Mouse (Mus musculus): ENCODE results near the gene Mylk4. TPM values are rescaled to one million over a fixed set of nuclear protein-coding genes. Genes with fewer than 3 reads are reported as not detected.

Gene Mylk4
- polyA plus RNA-seq, 1 experiment from 2014 or later, result not detected

GRCm38 (mm10) chr13:32731283-32731682, 52.5 kb downstream of the Mylk4 start:
- H3K36me3 ChIP-seq, result no peaks in the 10 kb centered on the region
- H3K4me3 ChIP-seq, result no peak overlapping the region
- no peaks in the 10 kb centered on the region for H3K27me3 ChIP-seq (ENCODE audit: insufficient read depth, poor library complexity, severe bottlenecking)
- DNase-seq (ENCODE audit: low spot score), result no peak
- H3K4me1 ChIP-seq (replicated peaks), result no peaks in the 10 kb centered on the region
- H3K9me3 ChIP-seq, result no peaks in the 10 kb centered on the region
- no peak overlapping the region for H3K27ac ChIP-seq

- DNase-seq (ENCODE audit: low spot score), result no peak
- no peak overlapping the region for H3K4me3 ChIP-seq
- no peaks in the 10 kb centered on the region for H3K9me3 ChIP-seq
- H3K27me3 ChIP-seq (ENCODE audit: insufficient read depth, poor library complexity, severe bottlenecking), result no peaks in the 10 kb centered on the region
- no peak overlapping the region for H3K27ac ChIP-seq
- whole genome bisulfite sequencing, result 90% methylated on average over 5 of the region's 5 CpGs
- no peaks in the 10 kb centered on the region for H3K36me3 ChIP-seq
- no peaks in the 10 kb centered on the region for H3K4me1 ChIP-seq (replicated peaks)
Observed at GRCm38 (mm10) chr13:32724606-32725005, 59.1 kb downstream of the Mylk4 start.

DNA sequence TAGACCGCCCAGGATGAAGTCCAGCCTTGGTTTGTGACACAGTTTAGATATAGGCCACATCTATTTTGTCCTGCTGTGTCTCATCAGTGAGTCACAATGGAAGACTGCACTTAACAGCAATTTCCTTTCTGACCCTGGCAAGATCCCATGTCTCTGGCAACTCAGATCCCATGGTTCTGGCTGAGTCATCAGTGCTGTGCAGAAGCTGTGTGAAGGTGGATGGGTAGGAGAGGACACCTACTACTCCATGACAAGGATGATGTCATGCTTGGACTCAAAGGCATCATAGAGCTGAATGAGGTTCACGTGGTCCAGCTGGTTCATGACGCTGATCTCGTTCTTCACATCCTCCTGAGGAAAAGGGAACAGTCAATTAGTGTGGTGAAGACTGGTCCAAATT, 62.0 kb downstream of the Mylk4 start:
- Histone ChIP-seq H3K27me3 (ENCODE audit: insufficient read depth, poor library complexity, severe bottlenecking) (no peaks in the 10 kb centered on the region), H3K27ac (no peak overlapping the region), H3K36me3 (no peaks in the 10 kb centered on the region), H3K9me3 (no peaks in the 10 kb centered on the region), H3K4me3 (no peak overlapping the region), H3K4me1 (replicated peaks) (no peaks in the 10 kb centered on the region)
- 94% methylated on average over 4 of the region's 4 CpGs for WGBS
- no peak for DNase-seq (ENCODE audit: low spot score)

DNA sequence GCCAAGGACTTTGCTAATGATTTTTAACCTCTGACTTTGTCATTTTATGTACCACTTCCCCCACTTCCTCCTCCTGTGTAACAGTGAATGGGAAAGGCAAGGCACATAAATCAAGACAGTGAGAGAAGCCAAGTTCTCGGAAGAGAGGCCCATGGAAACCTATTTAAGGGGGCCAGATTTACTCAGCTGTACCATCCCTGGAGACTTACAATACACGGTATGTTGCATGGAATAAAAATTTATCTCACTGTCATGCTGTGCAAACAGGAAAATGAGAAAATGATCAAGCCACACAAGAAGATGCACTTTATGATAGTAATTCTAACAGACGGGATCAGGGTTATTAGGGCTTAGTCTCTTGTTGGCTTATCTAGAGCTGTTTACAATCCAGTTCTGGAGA, 64.5 kb downstream of the Mylk4 start:
- H3K4me3 ChIP-seq, result no peak overlapping the region
- WGBS, result 83% methylated on average over 3 of the region's 3 CpGs
- H3K27me3 ChIP-seq (ENCODE audit: insufficient read depth, poor library complexity, severe bottlenecking), result no peaks in the 10 kb centered on the region
- no peak overlapping the region for H3K27ac ChIP-seq
- no peaks in the 10 kb centered on the region for H3K4me1 ChIP-seq (replicated peaks)
- no peak for DNase-seq (ENCODE audit: low spot score)
- H3K36me3 ChIP-seq, result no peaks in the 10 kb centered on the region
- H3K9me3 ChIP-seq, result no peaks in the 10 kb centered on the region

DNA sequence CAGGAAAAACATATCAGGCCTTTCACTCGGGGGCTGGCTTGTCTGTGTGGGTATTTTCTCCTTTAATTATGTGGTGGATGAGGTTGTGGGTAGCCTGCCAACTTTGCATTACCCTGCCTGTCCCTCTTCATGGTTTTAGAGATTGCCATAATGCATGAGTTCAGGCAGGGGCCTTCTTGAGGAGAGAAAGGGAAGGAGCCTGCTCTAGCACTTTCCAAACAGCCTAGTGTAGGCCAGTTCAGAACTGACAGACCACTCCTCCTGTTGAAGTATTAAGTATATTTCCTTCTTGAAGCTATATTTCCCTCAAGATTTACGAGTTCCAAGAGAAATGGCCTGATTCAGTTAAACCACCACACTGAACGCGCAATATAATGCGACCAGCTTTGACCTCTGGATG, 66.0 kb downstream of the Mylk4 start:
- H3K36me3 ChIP-seq, result no peaks in the 10 kb centered on the region
- 86% methylated on average over 5 of the region's 5 CpGs for WGBS
- H3K4me1 ChIP-seq (replicated peaks), result no peaks in the 10 kb centered on the region
- no peak overlapping the region for H3K4me3 ChIP-seq
- H3K9me3 ChIP-seq, result no peaks in the 10 kb centered on the region
- H3K27ac ChIP-seq, result no peak overlapping the region
- DNase-seq (ENCODE audit: low spot score), result no peak
- H3K27me3 ChIP-seq (ENCODE audit: insufficient read depth, poor library complexity, severe bottlenecking), result no peaks in the 10 kb centered on the region

DNA sequence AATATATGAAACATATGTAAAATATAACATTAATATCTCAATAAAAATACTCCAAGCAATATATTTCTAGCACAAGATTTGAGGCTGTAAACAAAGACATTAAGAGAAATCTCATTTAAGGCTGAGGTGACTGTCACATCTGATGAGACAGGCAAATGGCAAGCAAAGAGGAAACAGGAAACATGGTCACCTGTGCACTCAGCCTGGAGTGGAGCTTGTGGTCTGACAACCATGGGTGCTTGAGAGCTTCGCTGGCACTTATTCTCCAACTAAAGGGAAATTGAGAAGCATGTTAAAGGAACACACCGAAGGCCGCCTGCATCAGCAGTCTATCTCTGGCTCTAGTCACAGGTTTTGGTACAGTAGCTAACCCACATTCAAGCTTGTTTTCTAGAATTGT, 71.2 kb downstream of the Mylk4 start:
- no peaks in the 10 kb centered on the region for H3K36me3 ChIP-seq
- no peaks in the 10 kb centered on the region for H3K27me3 ChIP-seq (ENCODE audit: insufficient read depth, poor library complexity, severe bottlenecking)
- H3K4me1 ChIP-seq (replicated peaks), result no peaks in the 10 kb centered on the region
- H3K27ac ChIP-seq, result no peak overlapping the region
- WGBS, result 89% methylated on average over 3 of the region's 3 CpGs
- H3K9me3 ChIP-seq, result no peaks in the 10 kb centered on the region
- no peak for DNase-seq (ENCODE audit: low spot score)
- H3K4me3 ChIP-seq, result no peak overlapping the region

- H3K4me3 ChIP-seq, result no peak overlapping the region
- H3K9me3 ChIP-seq, result no peaks in the 10 kb centered on the region
- H3K36me3 ChIP-seq, result no peaks in the 10 kb centered on the region
- peaks cover 10% of the 10 kb centered on the region for H3K4me1 ChIP-seq (replicated peaks)
- no peaks in the 10 kb centered on the region for H3K27me3 ChIP-seq (ENCODE audit: insufficient read depth, poor library complexity, severe bottlenecking)
- 87% methylated on average over 2 of the region's 2 CpGs for WGBS
- no peak overlapping the region for H3K27ac ChIP-seq
- no peak for DNase-seq (ENCODE audit: low spot score)
Observed at GRCm38 (mm10) chr13:32707894-32708293, 75.9 kb downstream of the Mylk4 start.

- 53% methylated on average over 10 of the region's 10 CpGs for WGBS
- DNase-seq (ENCODE audit: low spot score), result peak; percentile 5
- Histone ChIP-seq H3K9me3 (no peaks in the 10 kb centered on the region), H3K4me3 (no peak overlapping the region), H3K27me3 (ENCODE audit: insufficient read depth, poor library complexity, severe bottlenecking) (no peaks in the 10 kb centered on the region), H3K36me3 (no peaks in the 10 kb centered on the region), H3K27ac (peak overlapping the region; percentile 35; the same call in 1 of the 2 replicates), H3K4me1 (replicated peaks) (peaks cover 10% of the 10 kb centered on the region)
Observed at GRCm38 (mm10) chr13:32706651-32707288, 77.0 kb downstream of the Mylk4 start.

GRCm38 (mm10) chr13:32705315-32705714, 78.4 kb downstream of the Mylk4 start:
- DNase-seq (ENCODE audit: low spot score), result no peak
- no peaks in the 10 kb centered on the region for H3K27me3 ChIP-seq (ENCODE audit: insufficient read depth, poor library complexity, severe bottlenecking)

DNA sequence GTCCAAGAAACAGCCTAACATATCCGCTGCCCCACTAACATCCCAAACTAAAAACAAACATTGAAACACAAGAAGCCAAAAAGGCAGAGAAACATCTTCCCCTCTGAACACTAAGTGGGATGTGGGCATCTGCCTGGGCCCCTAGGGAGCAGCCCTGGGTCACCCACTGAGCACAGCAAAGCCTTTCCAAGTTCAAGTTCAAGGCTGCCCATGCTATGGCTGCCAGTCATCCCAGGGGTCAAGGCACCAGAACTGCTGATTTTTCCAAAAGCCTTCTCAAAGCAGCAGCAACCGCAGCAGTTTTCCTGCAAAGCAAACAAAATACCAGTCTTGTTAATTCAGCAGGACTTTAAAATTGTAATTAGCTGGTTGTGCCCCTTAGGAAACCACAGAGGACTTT, 78.8 kb downstream of the Mylk4 start:
- Histone ChIP-seq H3K4me3 (no peak overlapping the region), H3K9me3 (no peaks in the 10 kb centered on the region), H3K36me3 (no peaks in the 10 kb centered on the region), H3K27ac (no peak overlapping the region), H3K27me3 (ENCODE audit: insufficient read depth, poor library complexity, severe bottlenecking) (no peaks in the 10 kb centered on the region), H3K4me1 (replicated peaks) (peaks cover 10% of the 10 kb centered on the region)
- WGBS, result 69% methylated on average over 2 of the region's 2 CpGs
- DNase-seq (ENCODE audit: low spot score), result no peak

More at GRCm38 (mm10) chr13:32705315-32705714, 78.4 kb downstream of the Mylk4 start:
- WGBS, result 44% methylated on average over 1 of the region's 1 CpGs
- H3K27ac ChIP-seq, result no peak overlapping the region
- peaks cover 10% of the 10 kb centered on the region for H3K4me1 ChIP-seq (replicated peaks)
- H3K4me3 ChIP-seq, result no peak overlapping the region
- H3K9me3 ChIP-seq, result no peaks in the 10 kb centered on the region
- H3K36me3 ChIP-seq, result no peaks in the 10 kb centered on the region

- no peak overlapping the region for H3K27ac ChIP-seq
- H3K4me3 ChIP-seq, result no peak overlapping the region
- peaks cover 5% of the 10 kb centered on the region for H3K4me1 ChIP-seq (replicated peaks)
- H3K27me3 ChIP-seq (ENCODE audit: insufficient read depth, poor library complexity, severe bottlenecking), result no peaks in the 10 kb centered on the region
- no peak for DNase-seq (ENCODE audit: low spot score)
- 79% methylated on average over 1 of the region's 1 CpGs for WGBS
- no peaks in the 10 kb centered on the region for H3K36me3 ChIP-seq
- no peaks in the 10 kb centered on the region for H3K9me3 ChIP-seq
Observed at GRCm38 (mm10) chr13:32701564-32701963, 82.2 kb downstream of the Mylk4 start.

DNA sequence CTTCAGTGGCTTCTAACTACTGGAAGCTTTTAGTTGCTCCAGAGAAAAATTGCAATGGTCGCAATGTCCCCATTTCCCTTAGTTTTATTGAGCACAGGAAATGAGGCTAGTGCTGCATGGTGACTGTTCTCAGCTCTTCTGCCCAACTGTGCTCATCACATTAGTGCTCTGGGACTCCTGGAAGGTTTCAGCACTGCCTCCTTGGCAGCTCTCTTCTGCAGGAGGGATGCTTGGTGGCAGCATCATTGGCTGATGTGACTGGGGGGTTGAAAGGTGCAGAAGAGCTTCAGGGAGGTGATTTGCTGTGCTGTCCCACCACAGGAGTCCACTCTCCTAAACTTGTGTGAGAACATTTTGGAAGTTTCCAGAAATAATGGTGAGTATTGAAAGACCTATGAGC, 84.4 kb downstream of the Mylk4 start:
- H3K4me1 ChIP-seq (replicated peaks), result no peaks in the 10 kb centered on the region
- no peak overlapping the region for H3K4me3 ChIP-seq
- WGBS, result 89% methylated on average over 1 of the region's 1 CpGs
- H3K9me3 ChIP-seq, result no peaks in the 10 kb centered on the region
- no peak for DNase-seq (ENCODE audit: low spot score)
- no peaks in the 10 kb centered on the region for H3K27me3 ChIP-seq (ENCODE audit: insufficient read depth, poor library complexity, severe bottlenecking)
- no peak overlapping the region for H3K27ac ChIP-seq
- H3K36me3 ChIP-seq, result no peaks in the 10 kb centered on the region

GRCm38 (mm10) chr13:32698956-32699355, 84.8 kb downstream of the Mylk4 start:
- H3K36me3 ChIP-seq, result no peaks in the 10 kb centered on the region
- no peak for DNase-seq (ENCODE audit: low spot score)

DNA sequence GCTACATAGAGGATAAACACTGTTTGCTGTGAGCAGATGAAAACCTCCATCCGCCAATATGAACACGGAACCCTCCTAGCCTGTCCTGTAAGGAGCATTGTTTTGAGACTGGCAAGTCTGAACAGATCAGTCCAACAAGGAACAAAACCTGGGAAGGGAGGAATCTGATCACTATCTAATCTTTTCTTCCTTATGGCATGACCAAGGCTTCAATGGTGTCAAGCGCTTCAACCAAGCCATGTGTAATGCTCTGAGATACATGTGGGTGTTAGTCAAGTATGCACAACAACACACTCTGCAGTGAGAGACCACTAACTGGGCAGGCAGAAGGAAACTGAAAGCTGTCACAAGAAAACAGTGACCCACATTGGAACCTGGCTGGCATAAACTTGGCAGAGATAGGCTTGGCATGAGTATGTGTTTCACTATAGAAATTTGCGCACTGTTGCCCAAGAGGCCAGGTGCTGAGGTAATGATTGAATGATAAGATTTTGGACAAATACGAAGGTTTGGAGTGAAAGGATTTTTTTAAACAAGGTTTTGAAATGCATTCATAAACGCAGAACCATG, 89.8 kb downstream of the Mylk4 start:
- Histone ChIP-seq H3K27me3 (ENCODE audit: insufficient read depth, poor library complexity, severe bottlenecking) (no peaks in the 10 kb centered on the region), H3K27ac (no peak overlapping the region), H3K9me3 (no peaks in the 10 kb centered on the region), H3K36me3 (no peaks in the 10 kb centered on the region), H3K4me3 (no peak overlapping the region), H3K4me1 (replicated peaks) (no peaks in the 10 kb centered on the region)
- 93% methylated on average over 6 of the region's 6 CpGs for WGBS
- DNase-seq (ENCODE audit: low spot score), result no peak

More at GRCm38 (mm10) chr13:32698956-32699355, 84.8 kb downstream of the Mylk4 start:
- H3K4me3 ChIP-seq, result no peak overlapping the region
- no peaks in the 10 kb centered on the region for H3K27me3 ChIP-seq (ENCODE audit: insufficient read depth, poor library complexity, severe bottlenecking)
- H3K4me1 ChIP-seq (replicated peaks), result no peaks in the 10 kb centered on the region
- H3K27ac ChIP-seq, result no peak overlapping the region
- H3K9me3 ChIP-seq, result no peaks in the 10 kb centered on the region
- WGBS, result 94% methylated on average over 3 of the region's 3 CpGs
